Mouse (Mus musculus): ENCODE measurements at regions not wholly inside any gene's neighbourhood (a gene's known extent, or its start where the extent isn't known, plus 50 kb on each side); places are given as distances from the start of the nearest gene placed in this dataset.

DNA sequence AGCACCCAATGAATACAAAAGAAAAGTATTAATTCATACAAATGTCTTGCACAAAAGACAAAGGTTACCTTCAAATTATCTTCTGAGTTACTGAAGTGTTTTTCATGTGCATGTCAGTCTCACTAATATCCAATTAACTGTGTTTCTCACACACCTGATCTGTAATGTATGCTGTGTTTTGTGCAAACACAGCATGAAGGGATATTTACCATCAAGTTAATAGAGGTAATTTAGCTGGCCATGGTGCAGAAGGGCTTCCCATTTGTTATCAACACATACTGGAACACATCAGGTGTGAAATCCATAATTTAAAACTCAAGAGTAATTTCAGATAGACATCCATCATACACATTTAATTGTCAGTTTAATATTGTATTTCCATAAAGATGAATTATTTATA is 178.2 kb upstream of the Klhl1 start:
- H3K4me1 ChIP-seq (ENCODE audit: control insufficient read depth, insufficient read depth): no peaks in the 10 kb centered on the region
- no peak overlapping the region for H3K4me3 ChIP-seq (ENCODE audit: low read depth, low read length)
- no peak overlapping the region for H3K27ac ChIP-seq (ENCODE audit: low read depth)
- TF ChIP-seq CTCF (IDR thresholded peaks at IDR 0.05; ENCODE audit: low read depth) (no peak), EP300 (IDR thresholded peaks at IDR 0.05; ENCODE audit: low read depth) (no peak)
- H3K4me2 ChIP-seq (ENCODE audit: low read depth, low read length): no peak overlapping the region
- DNase-seq (ENCODE audit: low spot score) (no peak), ATAC-seq (ENCODE audit: insufficient read depth, low read depth) (no peak)
- H3K27me3 ChIP-seq (ENCODE audit: control insufficient read depth, insufficient read depth, low read length): no peaks in the 10 kb centered on the region
- no peak overlapping the region for H3K9ac ChIP-seq (replicated peaks; ENCODE audit: low read depth, low read length)
- no peaks in the 10 kb centered on the region for H3K9me3 ChIP-seq (replicated peaks; ENCODE audit: control insufficient read depth, low read length)
- H3K36me3 ChIP-seq (replicated peaks; ENCODE audit: control insufficient read depth, insufficient read depth, low read length): no peaks in the 10 kb centered on the region

DNA sequence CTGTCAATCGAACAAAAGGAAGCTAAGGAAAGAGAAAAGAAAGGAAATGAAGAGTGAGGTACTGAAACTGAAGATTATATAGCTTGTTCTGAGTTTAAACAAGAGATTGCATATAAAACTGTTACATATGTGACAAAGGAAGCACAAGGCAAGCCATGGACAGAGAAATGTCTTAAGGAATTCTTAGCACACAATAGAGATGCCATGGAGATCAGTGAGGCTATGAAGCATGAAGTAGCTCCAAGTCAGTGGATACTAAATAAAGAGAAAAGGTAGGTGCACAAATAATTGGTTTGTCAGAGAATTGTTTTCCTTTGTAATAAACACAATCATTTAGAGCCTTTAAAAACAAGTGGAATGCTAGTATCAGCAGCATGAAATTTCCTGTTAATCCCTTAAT is 172.0 kb upstream of the Klhl1 start:
- Histone ChIP-seq H3K4me2 (ENCODE audit: low read depth, low read length) (no peak overlapping the region), H3K9me3 (replicated peaks; ENCODE audit: control insufficient read depth, low read length) (no peaks in the 10 kb centered on the region), H3K9ac (replicated peaks; ENCODE audit: low read depth, low read length) (no peak overlapping the region), H3K4me3 (ENCODE audit: low read depth, low read length) (no peak overlapping the region), H3K36me3 (replicated peaks; ENCODE audit: control insufficient read depth, insufficient read depth, low read length) (no peaks in the 10 kb centered on the region), H3K27ac (ENCODE audit: low read depth) (no peak overlapping the region), H3K4me1 (ENCODE audit: control insufficient read depth, insufficient read depth) (no peaks in the 10 kb centered on the region), H3K27me3 (ENCODE audit: control insufficient read depth, insufficient read depth, low read length) (no peaks in the 10 kb centered on the region)
- TF ChIP-seq CTCF (IDR thresholded peaks at IDR 0.05; ENCODE audit: low read depth): no peak
- no peak for TF ChIP-seq EP300 (IDR thresholded peaks at IDR 0.05; ENCODE audit: low read depth)
- 42% methylated on average over 1 of the region's 1 CpGs for WGBS
- DNase-seq (ENCODE audit: low spot score): no peak
- no peak for ATAC-seq (ENCODE audit: insufficient read depth, low read depth)

DNA sequence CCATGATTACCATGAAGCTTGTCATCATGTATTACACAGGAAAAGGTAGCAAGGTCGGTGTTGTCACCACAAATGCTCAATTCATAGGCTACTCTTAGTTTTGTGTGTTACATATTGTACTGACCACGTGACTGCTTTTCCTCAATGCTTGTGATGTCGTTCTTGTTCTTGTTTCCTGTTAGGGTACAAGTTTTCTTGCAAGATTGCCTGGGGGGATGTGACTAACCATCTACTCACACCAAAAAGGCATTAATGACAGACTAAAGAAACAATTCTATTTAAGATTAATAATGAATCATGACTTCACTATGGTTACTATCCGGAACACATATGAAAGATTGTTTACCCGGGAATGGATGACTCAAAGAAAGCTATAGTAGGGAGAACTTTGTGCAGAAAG is 165.0 kb upstream of the Klhl1 start:
- Histone ChIP-seq H3K4me3 (ENCODE audit: low read depth, low read length) (no peak overlapping the region), H3K9me3 (replicated peaks; ENCODE audit: control insufficient read depth, low read length) (no peaks in the 10 kb centered on the region), H3K4me2 (ENCODE audit: low read depth, low read length) (no peak overlapping the region), H3K27ac (ENCODE audit: low read depth) (no peak overlapping the region), H3K4me1 (ENCODE audit: control insufficient read depth, insufficient read depth) (no peaks in the 10 kb centered on the region), H3K36me3 (replicated peaks; ENCODE audit: control insufficient read depth, insufficient read depth, low read length) (no peaks in the 10 kb centered on the region), H3K9ac (replicated peaks; ENCODE audit: low read depth, low read length) (no peak overlapping the region), H3K27me3 (ENCODE audit: control insufficient read depth, insufficient read depth, low read length) (no peaks in the 10 kb centered on the region)
- ATAC-seq (ENCODE audit: insufficient read depth, low read depth): no peak
- WGBS: 49% methylated on average over 5 of the region's 5 CpGs
- DNase-seq (ENCODE audit: low spot score): no peak
- TF ChIP-seq CTCF (IDR thresholded peaks at IDR 0.05; ENCODE audit: low read depth) (no peak), EP300 (IDR thresholded peaks at IDR 0.05; ENCODE audit: low read depth) (no peak)

DNA sequence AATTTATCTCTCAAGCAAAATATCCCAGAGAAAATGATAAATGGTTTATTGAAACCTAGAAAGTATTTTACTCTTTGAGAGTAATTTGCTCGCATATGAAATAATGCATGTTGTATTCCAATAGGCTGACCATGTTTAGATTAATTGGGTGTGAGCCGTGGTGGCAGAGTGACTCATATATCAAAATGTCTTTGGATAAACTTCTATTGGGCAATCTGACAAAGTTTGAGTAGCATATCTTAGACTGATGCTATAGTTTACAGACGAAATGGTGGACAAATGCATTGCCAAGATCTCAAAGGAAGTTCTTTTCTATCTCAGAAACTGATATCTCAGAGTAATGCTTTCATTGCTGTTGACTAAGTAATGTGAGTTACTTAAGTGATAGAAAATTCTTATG is 162.8 kb upstream of the Klhl1 start:
- WGBS: 53% methylated on average over 3 of the region's 3 CpGs
- no peak overlapping the region for H3K4me2 ChIP-seq (ENCODE audit: low read depth, low read length)
- DNase-seq (ENCODE audit: low spot score): no peak
- H3K9ac ChIP-seq (replicated peaks; ENCODE audit: low read depth, low read length): no peak overlapping the region
- H3K4me1 ChIP-seq (ENCODE audit: control insufficient read depth, insufficient read depth): no peaks in the 10 kb centered on the region
- no peak for ATAC-seq (ENCODE audit: insufficient read depth, low read depth)
- no peaks in the 10 kb centered on the region for H3K9me3 ChIP-seq (replicated peaks; ENCODE audit: control insufficient read depth, low read length)
- TF ChIP-seq EP300 (IDR thresholded peaks at IDR 0.05; ENCODE audit: low read depth) (no peak), CTCF (IDR thresholded peaks at IDR 0.05; ENCODE audit: low read depth) (no peak)
- H3K27me3 ChIP-seq (ENCODE audit: control insufficient read depth, insufficient read depth, low read length): no peaks in the 10 kb centered on the region
- no peak overlapping the region for H3K4me3 ChIP-seq (ENCODE audit: low read depth, low read length)
- H3K36me3 ChIP-seq (replicated peaks; ENCODE audit: control insufficient read depth, insufficient read depth, low read length): no peaks in the 10 kb centered on the region
- no peak overlapping the region for H3K27ac ChIP-seq (ENCODE audit: low read depth)

DNA sequence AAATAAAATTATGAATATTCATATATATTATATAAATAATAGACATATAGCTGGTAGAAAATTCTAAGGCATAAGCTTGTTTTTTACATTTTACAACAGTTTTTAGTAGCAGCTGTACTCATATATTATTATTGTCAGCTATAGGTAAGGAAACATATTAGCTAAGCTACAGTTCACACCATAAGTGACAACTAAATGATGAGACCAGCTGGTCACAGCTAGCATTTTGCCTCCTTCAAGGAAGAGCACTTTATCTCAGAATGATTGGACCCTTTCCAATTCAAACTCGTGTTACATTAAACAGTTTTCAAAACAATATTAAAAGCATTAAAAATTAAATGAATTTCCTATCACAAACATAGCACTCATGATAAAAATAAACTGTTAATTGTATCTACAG is 157.3 kb upstream of the Klhl1 start:
- no peak for TF ChIP-seq CTCF (IDR thresholded peaks at IDR 0.05; ENCODE audit: low read depth)
- no peak for TF ChIP-seq EP300 (IDR thresholded peaks at IDR 0.05; ENCODE audit: low read depth)
- Histone ChIP-seq H3K9ac (replicated peaks; ENCODE audit: low read depth, low read length) (no peak overlapping the region), H3K27ac (ENCODE audit: low read depth) (no peak overlapping the region), H3K36me3 (replicated peaks; ENCODE audit: control insufficient read depth, insufficient read depth, low read length) (no peaks in the 10 kb centered on the region), H3K9me3 (replicated peaks; ENCODE audit: control insufficient read depth, low read length) (no peaks in the 10 kb centered on the region), H3K4me2 (ENCODE audit: low read depth, low read length) (no peak overlapping the region), H3K4me3 (ENCODE audit: low read depth, low read length) (no peak overlapping the region), H3K4me1 (ENCODE audit: control insufficient read depth, insufficient read depth) (no peaks in the 10 kb centered on the region), H3K27me3 (ENCODE audit: control insufficient read depth, insufficient read depth, low read length) (no peaks in the 10 kb centered on the region)
- ATAC-seq (ENCODE audit: insufficient read depth, low read depth) (no peak), DNase-seq (ENCODE audit: low spot score) (no peak)
- 50% methylated on average over 1 of the region's 1 CpGs for WGBS

DNA sequence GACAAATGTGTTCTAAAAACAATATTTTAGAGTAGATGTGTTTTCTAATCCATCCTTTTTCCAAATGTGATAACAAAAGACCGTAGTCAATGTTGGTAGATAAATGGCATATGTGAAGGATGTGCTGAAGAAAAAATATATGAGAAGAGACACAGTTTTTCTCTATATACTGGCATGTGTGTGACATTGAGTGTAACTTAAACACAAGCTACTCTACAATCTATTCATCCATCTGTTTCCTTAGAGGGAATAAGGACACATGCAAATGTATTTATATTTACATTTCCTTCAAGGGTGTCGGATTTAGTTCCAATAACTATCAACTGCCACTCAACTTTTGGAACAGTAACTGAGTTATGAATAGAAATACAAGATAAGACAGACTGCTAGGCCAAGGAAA is 149.7 kb upstream of the Klhl1 start:
- Histone ChIP-seq H3K4me1 (ENCODE audit: control insufficient read depth, insufficient read depth) (no peaks in the 10 kb centered on the region), H3K36me3 (replicated peaks; ENCODE audit: control insufficient read depth, insufficient read depth, low read length) (no peaks in the 10 kb centered on the region), H3K4me3 (ENCODE audit: low read depth, low read length) (no peak overlapping the region), H3K9me3 (replicated peaks; ENCODE audit: control insufficient read depth, low read length) (no peaks in the 10 kb centered on the region), H3K9ac (replicated peaks; ENCODE audit: low read depth, low read length) (no peak overlapping the region), H3K4me2 (ENCODE audit: low read depth, low read length) (no peak overlapping the region), H3K27me3 (ENCODE audit: control insufficient read depth, insufficient read depth, low read length) (no peaks in the 10 kb centered on the region), H3K27ac (ENCODE audit: low read depth) (no peak overlapping the region)
- ATAC-seq (ENCODE audit: insufficient read depth, low read depth) (no peak), DNase-seq (ENCODE audit: low spot score) (no peak)
- TF ChIP-seq EP300 (IDR thresholded peaks at IDR 0.05; ENCODE audit: low read depth): no peak
- no peak for TF ChIP-seq CTCF (IDR thresholded peaks at IDR 0.05; ENCODE audit: low read depth)
- 58% methylated on average over 2 of the region's 2 CpGs for WGBS
